ENCODE assay signal across 9 mouse cellular contexts in genomic region chrX:94636911-94637310, GRCm38 (mm10). TPM values are rescaled to one million over a fixed set of nuclear protein-coding genes. Genes with fewer than 3 reads are reported as not detected.
DNase-seq lines count a peak whose midpoint lies in the region; ATAC-seq lines count a peak whose summit lies in the region.
"Had no signal": no experiment of that assay in that cellular context is flagged by ENCODE, and none has a peak within 500 bp of the region (broad histone marks: within the 10 kb centered on the region; RNA-seq: fewer than 3 reads in every experiment).

No protein-coding gene starts in this region.

- no peaks in the 10 kb centered on the region for H3K9me3 ChIP-seq in liver, embryonic 11.5 days (ENCODE audit: control insufficient read depth, low read length)
- no peaks in the 10 kb centered on the region for H3K9me3 ChIP-seq in forebrain, embryonic 13.5 days (replicated peaks)
- H3K9me3 ChIP-seq in liver, embryonic 12.5 days (replicated peaks), result no peaks in the 10 kb centered on the region
- H3K9me3 ChIP-seq in stomach, embryonic 15.5 days, result no peaks in the 10 kb centered on the region

- H3K4me2 ChIP-seq in liver, embryonic 11.5 days, result peak overlapping the region; percentile 74
- H3K4me2 ChIP-seq in forebrain, embryonic 13.5 days, result peak overlapping the region; percentile 60
- peak overlapping the region; percentile 72 for H3K4me2 ChIP-seq in liver, embryonic 12.5 days
- H3K4me2 ChIP-seq in stomach, embryonic 15.5 days, result peak overlapping the region; percentile 51

- peak overlapping the region; percentile 62 for H3K4me3 ChIP-seq in liver, embryonic 11.5 days (ENCODE audit: low read depth, low read length)
- peak overlapping the region; percentile 58 for H3K4me3 ChIP-seq in forebrain, embryonic 13.5 days
- peak overlapping the region; percentile 56; the same call in 1 of the 2 replicates for H3K4me3 ChIP-seq in liver, embryonic 12.5 days
- H3K4me3 ChIP-seq in stomach, embryonic 15.5 days (replicated peaks), result peak overlapping the region; percentile 50

- H3K27ac ChIP-seq in liver, embryonic 11.5 days (ENCODE audit: low read depth, low read length), result no peak overlapping the region
- H3K27ac ChIP-seq in forebrain, embryonic 13.5 days, result no peak overlapping the region
- H3K27ac ChIP-seq in liver, embryonic 12.5 days, result no peak overlapping the region
- H3K27ac ChIP-seq in stomach, embryonic 15.5 days, result no peak overlapping the region
- H3K27ac ChIP-seq: liver, embryonic 14.5 days had no signal

- no peak overlapping the region for H3K9ac ChIP-seq in liver, embryonic 11.5 days (ENCODE audit: low read depth, low read length)
- 0 out of 2 replicates have a peak overlapping the region, but pooled peaks have one; percentile 75 for H3K9ac ChIP-seq in forebrain, embryonic 13.5 days
- no peak overlapping the region for H3K9ac ChIP-seq in liver, embryonic 12.5 days
- no peak overlapping the region for H3K9ac ChIP-seq in stomach, embryonic 15.5 days
- H3K9ac ChIP-seq: liver, embryonic 14.5 days had no signal

- DNase-seq in liver, embryonic 11.5 days (ENCODE audit: low spot score), result no peak
- no peak for DNase-seq in liver
- no peak for DNase-seq in layer of hippocampus, postnatal 14 days (ENCODE audit: low spot score in 2 of 2)
- no peak for DNase-seq in heart, postnatal 25 days (ENCODE audit: low spot score)

- no peak for ATAC-seq in liver, embryonic 11.5 days (replicated peaks; ENCODE audit: low FRiP score)
- no peak for ATAC-seq in forebrain, embryonic 13.5 days
- ATAC-seq in liver, embryonic 12.5 days, result no peak
- ATAC-seq in stomach, embryonic 15.5 days (ENCODE audit: insufficient read depth, low FRiP score, low read depth), result no peak
- no peak for ATAC-seq in monocyte, adult 5-6 weeks (replicated peaks; ENCODE audit: insufficient number of reproducible peaks, low FRiP score, low TSS enrichment, poor library complexity, severe bottlenecking)

- H3K36me3 ChIP-seq in liver, embryonic 11.5 days (ENCODE audit: control insufficient read depth, insufficient read depth, low read length), result no peaks in the 10 kb centered on the region
- H3K36me3 ChIP-seq in forebrain, embryonic 13.5 days (ENCODE audit: poor library complexity, severe bottlenecking), result no peaks in the 10 kb centered on the region
- no peaks in the 10 kb centered on the region for H3K36me3 ChIP-seq in liver, embryonic 12.5 days
- H3K36me3 ChIP-seq in stomach, embryonic 15.5 days, result no peaks in the 10 kb centered on the region

- intact Hi-C loops in heart, postnatal 25 days (cut with DNase I), result no loop called here

- 61% methylated on average over 8 of the region's 8 CpGs for WGBS in liver, embryonic 11.5 days
- WGBS in forebrain, embryonic 13.5 days, result 56% methylated on average over 8 of the region's 8 CpGs
- WGBS in liver, embryonic 12.5 days (ENCODE audit: insufficient replicate concordance), result 52% methylated on average over 8 of the region's 8 CpGs
- 69% methylated on average over 8 of the region's 8 CpGs for WGBS in stomach, embryonic 15.5 days

- peaks cover 12% of the 10 kb centered on the region; the same call in 1 of the 2 replicates for H3K27me3 ChIP-seq in liver, embryonic 11.5 days (replicated peaks; ENCODE audit: control insufficient read depth, insufficient read depth, low read length)
- H3K27me3 ChIP-seq in forebrain, embryonic 13.5 days, result peaks cover 5% of the 10 kb centered on the region
- peaks cover 36% of the 10 kb centered on the region for H3K27me3 ChIP-seq in liver, embryonic 12.5 days (replicated peaks)
- H3K27me3 ChIP-seq in stomach, embryonic 15.5 days (replicated peaks), result no peaks in the 10 kb centered on the region; the same call in 1 of the 2 replicates

- no peaks in the 10 kb centered on the region for H3K4me1 ChIP-seq in liver, embryonic 11.5 days (replicated peaks; ENCODE audit: control insufficient read depth, insufficient read depth, low read length)
- peaks cover 15% of the 10 kb centered on the region; the same call in 1 of the 2 replicates for H3K4me1 ChIP-seq in forebrain, embryonic 13.5 days
- no peaks in the 10 kb centered on the region for H3K4me1 ChIP-seq in liver, embryonic 12.5 days
- no peaks in the 10 kb centered on the region for H3K4me1 ChIP-seq in stomach, embryonic 15.5 days

RNA-seq across cellular contexts. Expression of gene Gspt2, which starts 1.0 kb away (rescaled TPM):
- 2.9 and 3.1 TPM in 2 replicates for polyA plus RNA-seq in liver, embryonic 11.5 days (2014; fragmentation: Nextera tagmentation; extraction: Ambion mirVana)
- polyA plus RNA-seq in forebrain, embryonic 13.5 days (2015; fragmentation: Nextera tagmentation; extraction: Ambion mirVana), result 9.6 and 10.9 TPM in 2 replicates
- polyA plus RNA-seq in liver, embryonic 12.5 days (2016; fragmentation: Nextera tagmentation; extraction: Ambion mirVana), result 1.6 and 1.8 TPM in 2 replicates
- polyA plus RNA-seq in stomach, embryonic 15.5 days (2015; fragmentation: Nextera tagmentation; extraction: Ambion mirVana), result 5.2 and 5.4 TPM in 2 replicates
- 10 to 100 TPM; 38.5 to 40.4 TPM for total RNA-seq in layer of hippocampus, postnatal 14 days (2021)
- 0.67 to 3.5 TPM (median 2.9 TPM) in 3 replicates for total RNA-seq in monocyte, adult 5-6 weeks (2017)
- total RNA-seq in heart, postnatal 25 days (2021), result under 1 TPM; 0.23 to 0.56 TPM
